Mouse (Mus musculus) layer of hippocampus, adult 9-10 months (tissue): ENCODE measurements around the gene Glp2r.

ENCODE experiments used
- DNase-seq: peaks from one replicate; pipeline ENCODE4 v3.0.0; 2022; ENCODE audit warnings: low spot score

Gene Glp2r

DNA sequence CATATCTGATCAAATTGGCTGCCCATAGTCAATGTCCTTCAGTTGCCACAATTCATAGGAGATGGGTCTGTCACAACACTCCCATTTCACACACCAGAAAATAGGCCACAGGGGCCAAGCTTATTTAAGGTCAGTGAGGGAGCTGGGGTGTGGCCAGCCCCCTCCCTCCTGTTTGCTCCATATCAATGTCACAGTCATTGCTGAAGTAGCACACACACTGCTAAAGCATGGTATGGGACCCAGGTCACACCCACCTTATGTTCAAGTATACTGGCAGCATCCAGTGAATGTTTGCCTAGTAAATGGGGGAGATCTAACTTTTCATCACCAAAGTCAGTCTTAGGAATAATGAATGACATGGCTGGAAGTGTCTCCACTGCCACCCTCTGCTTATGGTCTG lies 42.2 kb downstream of the Glp2r start:
- DNase-seq = no peak

DNA sequence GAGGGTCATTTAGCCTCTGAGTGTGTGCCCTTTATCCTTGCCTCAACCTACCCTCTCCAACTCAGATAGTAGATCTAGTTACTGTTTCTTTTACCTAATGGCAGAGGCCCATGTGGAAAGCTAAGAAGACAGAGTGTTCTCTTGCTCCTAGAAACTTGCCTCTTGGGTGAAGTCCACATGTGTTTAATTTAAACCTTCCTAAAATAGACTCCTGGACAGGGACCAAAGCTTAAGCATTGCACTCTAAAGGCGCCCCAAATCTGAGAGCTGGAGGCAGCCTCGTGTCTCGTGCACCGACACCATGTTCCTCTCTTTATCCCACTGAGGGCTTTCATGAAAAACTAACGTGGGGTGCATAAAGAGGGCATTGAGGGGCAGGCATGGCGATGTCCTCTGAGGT lies 43.9 kb downstream of the Glp2r start:
- DNase-seq = no peak

DNA sequence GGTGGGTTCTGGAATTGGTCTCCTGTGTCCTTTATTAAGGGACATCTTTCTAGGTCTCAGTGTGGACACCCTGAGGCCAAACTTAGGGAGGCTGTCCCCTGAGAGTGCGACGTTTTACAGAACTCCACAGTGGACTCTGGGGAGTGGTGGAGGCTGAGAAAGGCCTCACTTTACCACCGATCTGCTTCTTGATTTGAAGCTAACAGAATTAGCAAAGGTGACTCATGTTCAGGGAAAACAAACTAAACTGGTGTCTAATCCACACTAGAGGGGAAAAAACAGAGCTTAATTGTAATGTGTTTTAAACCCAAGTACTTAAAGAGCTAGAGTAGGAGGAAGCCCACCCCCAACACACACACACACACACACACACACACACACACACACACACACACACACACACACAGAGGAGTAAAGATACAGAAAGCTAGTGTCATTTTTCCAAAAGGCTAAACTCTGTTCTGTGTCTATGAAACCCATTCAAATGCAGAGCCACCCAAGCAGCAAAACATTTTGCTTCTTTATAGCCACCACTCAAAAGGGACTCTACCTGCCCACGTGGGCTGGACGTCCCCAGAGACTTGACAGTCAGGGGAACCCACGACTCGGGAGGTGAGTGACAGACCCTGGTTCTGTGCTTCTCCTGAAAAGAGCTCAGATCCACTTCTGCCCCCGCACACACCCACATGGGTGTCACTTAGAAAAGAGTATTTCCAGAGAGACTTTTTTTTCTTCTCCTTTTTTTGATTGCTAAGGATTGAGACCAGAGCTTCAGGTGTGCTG lies 47.5 kb downstream of the Glp2r start:
- DNase-seq = no peak

DNA sequence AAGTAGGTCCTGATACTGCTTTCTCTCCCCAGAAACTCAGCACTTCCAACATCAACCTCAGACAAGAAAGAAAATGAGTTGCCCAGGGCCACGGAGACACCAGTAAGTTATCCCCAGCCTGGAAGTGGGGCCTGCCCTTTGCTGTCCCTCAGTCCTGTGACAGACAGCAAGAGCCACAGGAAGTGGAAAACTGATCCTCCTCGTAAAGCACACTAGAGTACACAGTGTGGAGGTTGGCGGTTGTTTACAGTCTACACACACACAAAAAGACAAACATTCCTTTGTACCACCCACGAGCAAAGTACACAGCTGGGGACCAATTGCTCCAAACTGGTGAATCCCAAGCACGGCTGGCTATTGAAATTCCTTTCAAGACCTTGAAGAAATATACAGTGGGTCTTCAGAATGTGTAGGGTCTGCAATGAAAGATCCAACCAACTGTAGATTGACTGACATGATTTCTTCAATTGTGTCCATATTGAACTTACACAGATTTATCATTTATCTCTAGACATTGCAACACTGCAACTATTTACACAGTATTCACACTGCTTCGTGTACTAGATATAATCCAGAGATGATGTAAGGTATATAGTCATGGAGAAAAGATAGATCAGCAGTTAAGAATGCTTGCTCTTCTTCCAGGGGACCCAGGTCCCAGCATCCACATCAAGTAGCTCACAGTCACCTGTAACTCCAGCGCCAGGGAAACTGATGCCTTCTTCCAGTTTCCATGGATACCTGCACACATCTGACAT lies 48.4 kb downstream of the Glp2r start:
- no peak for DNase-seq

DNA sequence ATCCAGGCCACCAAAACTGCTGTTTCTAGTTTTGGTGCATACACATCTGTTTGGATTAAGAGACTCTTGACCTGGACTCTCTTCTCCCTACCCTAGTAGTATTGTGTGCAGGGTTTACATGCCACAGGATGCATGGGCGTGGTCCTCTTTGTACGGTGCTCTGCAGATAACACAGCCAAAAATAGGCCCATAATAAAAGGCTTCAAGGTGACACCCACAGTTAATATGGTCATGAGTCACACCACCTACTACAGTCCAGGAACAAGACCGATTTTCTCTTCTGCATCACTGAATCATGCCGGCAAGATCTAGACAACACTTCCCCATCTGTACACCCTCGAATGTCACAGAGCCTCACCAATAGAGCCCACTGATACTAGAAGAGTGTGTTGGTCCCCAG lies 49.5 kb downstream of the Glp2r start:
- DNase-seq = no peak

DNA sequence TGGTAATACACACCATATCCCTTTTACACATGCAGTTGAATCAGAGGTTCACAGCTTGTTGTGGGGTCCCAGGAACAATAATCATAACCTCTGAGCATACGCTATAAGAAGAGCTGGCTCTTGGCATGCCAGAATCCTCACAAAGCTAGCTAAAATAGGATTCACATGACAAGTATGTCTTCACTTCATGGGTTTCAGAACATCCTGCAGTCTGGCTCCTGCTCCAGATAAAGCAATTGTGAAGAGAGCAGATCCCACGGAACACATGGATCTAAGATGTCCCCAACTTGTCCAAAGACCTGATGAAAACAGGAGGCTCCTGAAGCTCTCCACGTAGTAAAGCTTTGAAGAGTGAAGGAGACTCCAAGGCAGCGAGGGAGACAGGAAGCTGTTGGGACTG lies 55.6 kb downstream of the Glp2r start:
- no peak for DNase-seq

DNA sequence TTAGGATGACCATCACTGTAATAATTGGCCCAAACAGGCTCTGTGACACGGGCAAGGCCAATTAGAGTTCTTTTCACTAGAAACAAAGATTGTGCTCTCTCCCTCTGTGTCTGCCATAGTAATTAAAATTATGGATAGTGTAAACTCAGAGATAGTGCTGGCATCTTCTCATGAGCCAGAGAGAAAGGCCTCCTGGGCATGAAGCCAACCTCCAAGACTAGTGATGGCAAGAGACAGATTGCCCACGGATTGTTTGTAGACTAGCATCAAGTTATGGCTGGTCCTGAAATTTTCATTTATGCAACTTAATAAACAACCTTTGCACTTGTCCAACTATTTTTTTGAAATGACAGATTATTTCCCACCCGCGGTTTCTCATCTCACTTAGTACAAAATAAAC lies 58.0 kb downstream of the Glp2r start:
- DNase-seq = no peak

DNA sequence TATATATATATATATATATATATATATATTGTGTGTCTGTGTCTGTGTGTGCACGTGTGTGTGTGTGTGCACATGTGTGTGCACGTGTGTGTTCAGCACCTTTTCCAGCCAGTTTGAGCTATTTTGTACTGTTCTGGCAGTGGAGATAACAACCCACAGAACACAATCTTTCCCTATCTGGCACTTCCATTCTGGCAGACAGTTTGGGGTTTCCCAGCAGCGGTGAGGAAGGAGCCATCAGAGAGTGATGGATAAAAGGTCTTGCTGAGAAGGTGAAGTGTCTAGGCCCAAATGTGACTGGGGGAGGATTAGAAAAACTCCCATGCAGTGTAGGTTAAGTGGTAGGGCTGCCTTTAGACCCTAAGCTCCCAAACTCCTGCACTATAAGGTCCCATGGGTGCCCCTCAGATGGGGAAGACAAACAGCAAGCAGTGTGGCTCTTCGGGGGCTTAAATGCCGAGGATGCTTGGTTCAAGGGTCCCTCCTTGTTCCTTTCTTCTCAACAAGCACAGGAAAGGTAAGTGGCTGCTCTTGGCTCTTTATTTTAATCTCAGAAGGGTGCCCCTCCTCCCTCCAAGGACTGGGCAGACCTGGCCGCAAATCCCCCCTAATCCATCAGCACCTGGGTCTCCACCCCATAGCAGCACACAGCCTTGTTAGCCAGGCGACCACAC lies 76.1 kb downstream of the Glp2r start, which contains the start of gene Rcvrn:
Gene Rcvrn, plus strand, starts transcription at position 624 of the 674 bp plus-strand sequence.
- DNase-seq = no peak

DNA sequence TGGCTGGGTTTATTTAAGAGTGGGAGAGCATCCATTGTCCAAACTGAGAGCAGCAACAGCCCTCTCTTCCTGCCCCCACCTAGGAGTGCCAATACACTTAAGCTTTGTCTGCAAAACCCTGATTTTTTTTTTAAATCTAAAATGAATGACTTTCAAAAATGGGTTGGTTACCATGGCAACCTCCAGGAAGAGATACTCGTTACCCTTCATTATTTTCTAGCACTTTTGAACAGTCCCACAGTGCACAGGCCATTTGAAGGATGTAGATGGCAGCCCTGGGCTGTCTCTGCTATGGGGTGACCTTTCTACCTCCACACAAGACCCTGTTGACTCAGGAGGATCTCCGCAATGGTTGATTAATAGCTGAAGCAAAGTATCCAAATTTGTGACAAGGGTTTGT lies 84.8 kb downstream of the Glp2r start:
- DNase-seq = no peak

DNA sequence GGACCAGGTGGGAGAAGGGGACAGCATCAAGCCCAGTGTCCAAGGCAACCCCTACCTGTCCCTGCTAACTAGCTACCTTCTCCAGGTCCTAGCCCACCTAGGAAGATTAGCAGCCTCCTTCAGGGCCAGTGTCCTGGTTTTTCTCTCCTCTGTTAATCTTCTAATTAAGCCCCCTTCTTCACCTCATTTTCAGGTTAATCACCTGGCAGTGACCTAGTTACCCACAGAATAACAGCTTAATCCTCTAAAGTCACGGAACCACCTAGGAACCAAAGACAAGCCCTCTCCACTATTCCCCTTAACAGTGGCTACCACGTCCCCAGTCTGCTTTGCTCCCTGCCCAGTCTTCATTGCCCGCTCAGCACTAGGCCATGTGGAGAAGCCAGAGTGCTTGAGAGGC lies 89.1 kb downstream of the Glp2r start:
- no peak for DNase-seq

DNA sequence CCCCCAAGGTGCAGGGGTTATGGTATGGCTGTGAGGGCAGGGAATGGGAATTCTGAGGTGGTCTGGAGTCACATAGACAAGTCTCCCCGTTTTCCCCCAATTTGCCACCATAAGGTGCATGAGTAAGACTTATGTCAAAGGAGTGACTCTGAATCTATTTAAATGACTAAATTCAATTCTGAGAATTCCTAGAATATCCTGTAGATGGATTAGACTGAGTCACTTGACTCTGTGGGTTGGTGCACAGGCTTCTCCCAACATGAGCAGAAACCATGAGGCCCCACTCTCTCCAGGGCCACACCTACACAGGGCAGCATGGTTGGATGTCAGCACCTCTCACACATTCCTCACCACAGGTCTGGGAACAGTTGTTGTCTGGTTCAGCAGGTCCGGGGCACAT lies 91.0 kb downstream of the Glp2r start:
- DNase-seq = no peak

DNA sequence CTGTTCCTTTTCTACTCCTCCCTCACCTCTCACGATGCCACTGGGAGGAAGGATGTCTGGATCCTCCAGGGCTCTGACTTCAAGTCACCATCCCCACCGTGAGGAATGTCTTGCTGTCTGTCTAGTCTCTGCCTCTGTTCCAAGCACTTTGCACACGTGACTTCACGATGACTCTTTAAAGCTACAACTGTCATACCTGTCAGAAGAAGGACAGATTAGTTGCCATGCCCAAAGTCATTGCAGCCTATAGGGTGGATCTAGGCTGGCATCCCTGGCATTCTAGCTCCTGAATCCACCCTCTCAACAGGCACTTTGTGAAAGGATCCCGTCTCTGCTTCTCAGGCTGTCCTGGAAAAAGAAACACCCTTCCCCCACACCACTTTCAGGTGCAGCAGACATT lies 91.7 kb downstream of the Glp2r start:
- no peak for DNase-seq

DNA sequence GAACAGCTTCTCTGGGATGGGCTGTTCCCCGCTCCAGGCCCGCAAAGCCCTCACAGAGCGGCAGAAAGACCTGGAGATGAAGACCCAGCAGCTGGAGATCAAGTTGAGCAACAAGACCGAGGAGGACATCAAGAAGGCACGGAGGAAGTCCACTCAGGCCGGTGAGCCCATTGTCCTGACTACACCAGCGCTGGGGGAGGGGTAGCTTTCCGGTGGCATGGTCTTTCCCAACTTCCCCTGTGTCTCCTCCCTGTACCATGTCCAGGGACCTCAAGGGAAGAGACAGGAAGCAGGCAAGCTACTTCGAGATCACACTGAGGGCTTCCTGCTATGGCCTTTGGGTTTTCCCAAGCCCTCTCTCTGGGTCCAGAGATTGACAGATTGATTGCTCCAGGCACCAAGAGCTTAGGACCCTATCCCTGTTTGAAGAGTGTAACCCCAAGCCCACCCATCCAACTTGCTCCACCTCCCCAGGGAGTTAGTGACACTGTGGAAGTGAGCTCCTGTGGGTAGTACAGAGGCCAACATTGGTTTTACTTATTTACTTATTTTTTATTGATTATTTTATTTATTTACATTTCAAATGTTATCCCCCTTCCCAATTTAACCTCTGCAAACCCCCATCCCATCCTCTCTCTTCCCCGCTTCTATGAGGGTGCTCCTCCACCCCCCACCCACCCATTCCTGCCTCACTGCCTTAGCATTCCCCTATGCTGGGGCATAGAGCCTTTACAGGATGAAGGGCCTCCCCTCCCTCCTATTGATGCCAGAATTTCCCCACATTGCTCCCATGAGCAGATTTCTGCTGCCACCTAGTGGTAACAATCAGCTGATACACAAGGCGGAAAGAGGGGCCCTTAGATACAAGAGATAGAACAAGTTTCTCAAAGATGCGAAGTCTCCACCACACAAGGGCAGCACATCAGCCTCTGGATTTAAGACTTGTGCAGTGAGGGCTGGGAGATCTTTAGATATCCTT lies 95.1 kb downstream of the Glp2r start:
- DNase-seq = peak; percentile 54

DNA sequence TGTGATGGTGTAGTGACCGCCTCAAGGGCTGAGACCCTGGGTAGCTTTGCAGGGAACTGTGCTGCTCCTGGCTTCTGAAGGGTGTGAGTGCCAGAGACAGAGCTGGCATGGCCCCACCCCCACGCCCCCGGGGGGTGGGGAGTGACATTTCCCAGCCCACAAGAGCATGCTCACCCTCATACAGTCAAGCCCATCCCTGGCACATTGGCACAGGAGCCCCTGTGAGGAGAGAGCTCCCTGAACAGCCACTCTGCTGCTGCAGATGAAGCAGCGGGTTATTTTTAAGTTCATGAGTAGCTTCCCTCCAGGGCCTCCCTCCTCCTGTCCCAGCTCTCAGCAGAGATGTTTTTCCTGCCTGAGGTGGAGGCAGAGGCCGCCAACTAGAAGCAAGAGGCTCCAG lies 98.8 kb downstream of the Glp2r start:
- no peak for DNase-seq

DNA sequence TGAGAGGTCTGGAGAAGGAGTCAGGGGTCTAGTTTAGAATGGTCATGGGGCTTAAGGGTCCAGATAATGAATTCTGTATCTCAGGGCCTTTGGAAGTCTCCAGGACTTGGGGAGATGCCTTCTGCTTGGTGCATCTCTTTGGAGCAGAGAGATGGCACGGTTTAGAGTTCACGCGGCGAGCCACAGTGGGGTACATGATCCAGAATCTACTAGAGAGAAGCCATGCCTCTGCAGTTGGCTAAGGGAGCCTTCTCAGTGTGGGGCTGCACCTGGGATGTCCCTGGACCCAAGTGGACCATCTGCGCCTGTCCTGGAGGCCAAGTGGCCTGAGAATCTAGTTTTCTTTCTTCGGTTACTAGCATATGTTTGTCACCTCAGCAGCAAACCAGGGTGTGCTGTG lies 100.9 kb downstream of the Glp2r start:
- no peak for DNase-seq

DNA sequence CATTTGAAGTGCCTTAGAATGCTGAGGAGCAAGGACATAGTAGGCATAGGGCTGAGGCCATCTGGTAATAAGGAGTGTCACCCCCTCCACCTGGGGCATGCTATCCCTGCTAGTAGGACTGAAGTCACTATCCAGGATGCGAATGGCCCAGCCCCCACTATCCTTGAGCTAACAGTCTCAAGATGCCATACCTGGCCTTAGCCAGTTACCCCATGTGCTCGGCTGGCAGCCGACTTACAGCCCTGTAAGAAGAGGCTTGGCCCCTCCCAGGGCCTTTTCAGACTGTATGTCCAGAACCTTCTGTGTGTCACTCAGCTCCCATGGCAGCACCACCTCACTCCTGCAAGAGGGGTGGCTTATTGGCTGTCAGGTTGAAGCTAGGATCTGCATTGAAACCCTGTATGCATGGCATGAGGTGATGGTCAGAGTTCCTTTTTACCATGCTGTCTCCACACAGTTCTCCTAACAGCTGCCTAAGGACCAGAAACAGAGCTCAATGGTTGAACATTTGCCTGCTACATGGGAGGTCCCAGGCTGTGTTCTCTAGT lies 102.4 kb downstream of the Glp2r start:
- no peak for DNase-seq

DNA sequence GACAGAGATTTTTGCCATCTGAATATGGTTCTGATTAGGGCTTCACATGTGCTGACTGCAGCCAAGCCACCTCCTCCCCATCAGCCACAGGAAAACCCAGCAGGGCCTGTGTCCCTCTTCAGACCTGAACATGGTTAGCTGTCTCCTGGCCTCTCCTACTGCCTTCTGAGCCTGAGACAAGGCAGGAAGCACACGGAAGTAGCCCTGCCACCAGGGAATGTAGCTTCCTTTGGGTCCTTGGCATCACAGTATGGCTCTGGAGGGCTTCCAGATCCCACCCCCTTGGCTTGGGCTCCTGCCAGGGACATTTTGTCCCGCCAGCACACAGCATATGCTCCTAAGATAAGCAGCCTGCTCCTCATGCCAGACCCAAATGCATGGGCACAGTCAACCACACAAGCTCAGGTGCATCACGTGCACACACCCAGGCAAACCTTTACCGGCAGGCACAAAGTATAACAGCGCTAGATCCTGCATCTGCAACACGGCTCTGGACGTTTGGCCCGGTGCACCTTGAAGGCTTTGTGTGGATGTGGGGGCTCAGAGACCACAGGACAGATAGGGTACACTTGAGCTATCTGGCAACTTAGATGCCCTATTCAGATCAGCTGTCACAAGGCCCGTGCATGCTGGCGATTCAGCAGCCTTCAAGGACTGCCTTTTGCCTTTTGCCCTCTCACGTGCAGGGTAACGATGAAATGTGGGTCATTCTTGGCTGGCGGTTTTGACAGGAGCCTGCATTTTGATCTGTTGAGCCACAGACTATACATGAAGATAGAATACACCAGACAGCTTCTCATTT lies 103.2 kb downstream of the Glp2r start:
- DNase-seq = peak; percentile 74

DNA sequence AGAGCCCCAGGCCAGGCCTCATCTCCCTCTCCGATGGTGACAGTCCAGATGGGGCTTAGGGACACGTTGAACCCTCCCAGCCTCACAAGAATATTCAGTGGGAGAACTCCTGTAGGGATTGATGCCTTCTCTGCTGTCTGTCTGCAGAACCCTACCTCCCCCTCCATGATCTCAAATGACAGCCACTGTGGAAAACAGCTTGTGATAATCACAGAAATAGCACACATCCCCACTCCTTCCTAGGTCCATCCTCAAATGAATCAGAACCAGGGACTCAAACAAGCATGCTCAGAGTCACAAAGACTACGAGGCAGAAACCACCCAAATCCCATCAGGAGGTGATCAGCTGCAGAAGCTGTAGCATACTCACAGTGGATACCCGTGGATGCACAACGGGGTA lies 104.8 kb downstream of the Glp2r start:
- no peak for DNase-seq

DNA sequence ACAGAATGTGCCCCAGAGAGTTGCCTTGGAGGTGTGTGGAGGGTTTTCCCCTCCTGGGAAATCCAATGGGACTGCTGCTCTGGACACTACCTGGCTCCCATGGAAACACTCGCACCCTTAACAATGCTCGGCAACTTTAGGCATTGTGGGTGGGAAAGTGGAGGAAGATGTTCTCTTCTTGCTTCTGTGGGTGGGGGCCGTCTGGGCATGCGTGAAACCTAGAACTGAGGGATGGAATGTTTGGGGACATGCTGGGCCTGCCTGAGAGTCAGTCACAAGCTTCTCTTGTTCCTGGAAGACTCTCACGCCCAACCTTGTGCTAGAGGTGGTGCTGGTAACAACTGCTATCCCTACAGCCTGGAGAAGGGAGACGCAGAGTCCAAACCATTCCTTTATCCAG lies 106.0 kb downstream of the Glp2r start:
- no peak for DNase-seq

DNA sequence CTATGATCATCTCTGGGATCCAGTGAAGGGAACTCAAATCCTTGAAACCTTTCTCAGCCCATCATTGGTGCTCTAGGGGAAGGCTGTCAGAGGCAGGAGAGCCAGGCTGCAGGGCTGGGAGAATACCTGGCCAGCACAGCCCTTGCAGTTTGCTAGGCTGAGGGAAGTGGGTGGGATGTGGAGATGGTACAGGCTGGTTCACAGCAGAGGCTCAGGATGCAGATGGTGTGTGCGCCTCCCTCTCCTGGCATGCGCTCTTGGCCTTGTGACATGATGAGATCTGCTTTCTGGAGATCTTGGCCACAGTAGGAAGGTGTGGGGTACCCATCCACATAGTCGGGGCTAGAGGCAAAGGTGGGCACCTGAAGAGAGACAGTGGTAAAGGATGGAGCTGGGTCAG lies 106.7 kb downstream of the Glp2r start:
- no peak for DNase-seq

DNA sequence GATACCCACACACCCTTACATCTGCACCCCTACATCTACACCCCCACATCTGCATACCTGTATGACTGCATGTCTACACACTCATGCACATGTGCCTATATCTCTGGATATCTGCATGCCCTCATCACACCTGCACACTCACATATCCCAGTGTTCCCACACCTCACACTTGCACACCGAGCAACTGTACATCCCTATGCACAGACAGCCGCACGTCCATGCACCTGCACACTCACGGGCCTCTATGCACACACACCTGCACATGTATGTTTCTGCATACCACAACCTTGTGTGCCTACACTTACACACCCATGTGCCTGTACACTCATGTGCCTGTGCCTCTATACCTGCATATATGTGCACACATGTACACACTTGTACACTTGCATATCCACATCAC lies 107.5 kb downstream of the Glp2r start:
- no peak for DNase-seq
